Mouse (Mus musculus): ENCODE data around the gene Sel1l2. TPM values are rescaled to one million over a fixed set of nuclear protein-coding genes. Genes with fewer than 3 reads are reported as not detected.
"Not testable (repeated sequence)": the region's sequence is repeated elsewhere in the genome, so short reads cannot be mapped to it uniquely, and the experiment has no call there.

Gene Sel1l2
- polyA plus RNA-seq, 1 experiment from 2014 or later, result not detected

DNA sequence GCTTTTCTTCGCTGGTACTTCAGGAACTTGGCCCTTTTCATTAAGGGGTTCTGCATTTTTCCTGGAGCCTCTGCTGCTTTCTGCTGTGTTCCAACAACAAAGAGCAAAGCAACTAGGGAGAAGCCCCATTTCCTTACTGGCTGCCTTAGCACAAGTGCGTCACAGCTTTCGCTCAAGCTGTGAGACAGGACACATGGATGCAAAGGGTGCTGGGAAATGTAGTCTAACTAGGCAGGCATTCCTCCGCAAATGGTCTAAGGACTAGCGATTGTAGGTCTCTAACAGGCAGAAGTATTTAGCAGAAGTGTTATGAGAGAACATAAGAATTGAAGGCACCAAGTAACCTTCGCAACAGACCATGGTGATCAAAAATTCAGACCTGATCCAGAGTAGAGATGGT is 152.3 kb downstream of the Sel1l2 start:
- peak; percentile 94 for ATAC-seq
- Histone ChIP-seq H3K9ac (replicated peaks; ENCODE audit: low read depth, low read length) (no peak overlapping the region), H3K4me3 (replicated peaks; ENCODE audit: low read length) (no peak overlapping the region), H3K27me3 (replicated peaks; ENCODE audit: control insufficient read depth, insufficient read depth, low read length) (no peaks in the 10 kb centered on the region), H3K4me2 (ENCODE audit: low read length) (no peak overlapping the region; the same call in 1 of the 2 replicates), H3K4me1 (replicated peaks; ENCODE audit: control insufficient read depth, insufficient read depth, low read length) (no peaks in the 10 kb centered on the region), H3K9me3 (ENCODE audit: control insufficient read depth, low read length) (no peaks in the 10 kb centered on the region), H3K36me3 (ENCODE audit: control insufficient read depth, insufficient read depth) (no peaks in the 10 kb centered on the region), H3K27ac (ENCODE audit: low read length) (no peak overlapping the region)
- 55% methylated on average over 6 of the region's 6 CpGs for WGBS

- H3K4me2 ChIP-seq (ENCODE audit: low read length), result no peak overlapping the region
- 63% methylated on average over 1 of the region's 1 CpGs for WGBS
- no peaks in the 10 kb centered on the region for H3K36me3 ChIP-seq (ENCODE audit: control insufficient read depth, insufficient read depth)
- H3K27ac ChIP-seq (ENCODE audit: low read length), result no peak overlapping the region
- H3K27me3 ChIP-seq (replicated peaks; ENCODE audit: control insufficient read depth, insufficient read depth, low read length), result no peaks in the 10 kb centered on the region
- H3K9ac ChIP-seq (replicated peaks; ENCODE audit: low read depth, low read length), result no peak overlapping the region
- H3K9me3 ChIP-seq (ENCODE audit: control insufficient read depth, low read length), result no peaks in the 10 kb centered on the region
- no peaks in the 10 kb centered on the region for H3K4me1 ChIP-seq (replicated peaks; ENCODE audit: control insufficient read depth, insufficient read depth, low read length)
- peak; percentile 40; the same call in 1 of the 2 replicates for ATAC-seq
- no peak overlapping the region for H3K4me3 ChIP-seq (replicated peaks; ENCODE audit: low read length)
Observed at GRCm38 (mm10) chr2:140230295-140230694, 159.2 kb downstream of the Sel1l2 start.

DNA sequence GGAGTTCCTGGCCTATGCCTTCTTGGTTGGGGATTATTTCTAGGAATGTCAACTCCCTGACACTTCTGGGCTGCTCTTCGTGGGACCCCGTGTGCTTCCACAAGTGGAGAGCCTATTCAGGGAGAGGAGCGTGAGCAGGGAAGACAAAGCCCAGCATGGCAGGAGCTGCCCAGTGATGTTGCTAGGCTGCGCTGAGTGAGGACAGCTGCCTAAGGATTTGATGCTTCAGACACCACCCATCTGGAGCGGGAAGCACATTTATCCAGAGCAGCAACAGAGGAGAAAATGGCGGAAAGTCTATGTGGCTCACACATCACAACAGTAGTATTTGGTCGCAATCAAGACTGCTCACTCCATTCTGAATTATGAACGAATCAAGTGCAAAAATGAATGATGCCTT is 169.2 kb downstream of the Sel1l2 start:
- no peaks in the 10 kb centered on the region for H3K36me3 ChIP-seq (ENCODE audit: control insufficient read depth, insufficient read depth)
- no peaks in the 10 kb centered on the region for H3K4me1 ChIP-seq (replicated peaks; ENCODE audit: control insufficient read depth, insufficient read depth, low read length)
- H3K9me3 ChIP-seq (ENCODE audit: control insufficient read depth, low read length), result no peaks in the 10 kb centered on the region
- no peak overlapping the region for H3K27ac ChIP-seq (ENCODE audit: low read length)
- 55% methylated on average over 8 of the region's 8 CpGs for WGBS
- no peak overlapping the region for H3K4me2 ChIP-seq (ENCODE audit: low read length)
- no peak overlapping the region for H3K4me3 ChIP-seq (replicated peaks; ENCODE audit: low read length)
- no peak; the same call in 1 of the 2 replicates for ATAC-seq
- H3K9ac ChIP-seq (replicated peaks; ENCODE audit: low read depth, low read length), result no peak overlapping the region
- H3K27me3 ChIP-seq (replicated peaks; ENCODE audit: control insufficient read depth, insufficient read depth, low read length), result no peaks in the 10 kb centered on the region

DNA sequence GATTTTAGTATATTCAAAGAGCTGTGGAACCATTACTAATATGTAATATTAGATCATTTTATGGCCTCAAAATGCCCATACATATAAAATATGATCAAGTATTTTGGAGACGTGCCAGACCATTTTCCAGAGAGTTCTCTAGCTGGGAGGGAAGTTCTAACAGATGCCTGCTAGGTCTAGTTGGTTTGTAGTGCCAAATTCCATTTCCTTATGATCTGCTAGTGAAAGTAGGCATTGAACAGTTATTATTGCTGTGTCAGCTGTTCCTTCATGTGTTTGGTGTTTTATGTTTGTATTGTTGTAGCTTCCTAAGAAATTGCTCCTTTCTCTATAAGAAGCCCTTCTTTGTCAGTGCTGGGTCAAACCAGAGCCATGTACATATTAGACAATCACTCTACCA is 173.5 kb downstream of the Sel1l2 start:
- Histone ChIP-seq H3K4me3 (replicated peaks; ENCODE audit: low read length) (no peak overlapping the region), H3K9me3 (ENCODE audit: control insufficient read depth, low read length) (no peaks in the 10 kb centered on the region), H3K4me2 (ENCODE audit: low read length) (no peak overlapping the region), H3K4me1 (replicated peaks; ENCODE audit: control insufficient read depth, insufficient read depth, low read length) (no peaks in the 10 kb centered on the region), H3K27me3 (replicated peaks; ENCODE audit: control insufficient read depth, insufficient read depth, low read length) (no peaks in the 10 kb centered on the region), H3K9ac (replicated peaks; ENCODE audit: low read depth, low read length) (no peak overlapping the region), H3K27ac (ENCODE audit: low read length) (no peak overlapping the region), H3K36me3 (ENCODE audit: control insufficient read depth, insufficient read depth) (no peaks in the 10 kb centered on the region)
- WGBS, result 84% methylated on average over 1 of the region's 1 CpGs
- ATAC-seq, result 0 out of 2 replicates have a peak, but pooled peaks have one; percentile 51

- WGBS, result 48% methylated on average over 2 of the region's 2 CpGs
- Histone ChIP-seq H3K27me3 (replicated peaks; ENCODE audit: control insufficient read depth, insufficient read depth, low read length) (no peaks in the 10 kb centered on the region), H3K9me3 (ENCODE audit: control insufficient read depth, low read length) (no peaks in the 10 kb centered on the region), H3K4me3 (replicated peaks; ENCODE audit: low read length) (no peak overlapping the region), H3K4me1 (replicated peaks; ENCODE audit: control insufficient read depth, insufficient read depth, low read length) (no peaks in the 10 kb centered on the region), H3K27ac (ENCODE audit: low read length) (no peak overlapping the region), H3K9ac (replicated peaks; ENCODE audit: low read depth, low read length) (no peak overlapping the region), H3K36me3 (ENCODE audit: control insufficient read depth, insufficient read depth) (no peaks in the 10 kb centered on the region), H3K4me2 (ENCODE audit: low read length) (no peak overlapping the region)
- peak; percentile 72 for ATAC-seq
Observed at GRCm38 (mm10) chr2:140215415-140215814, 174.1 kb downstream of the Sel1l2 start.

DNA sequence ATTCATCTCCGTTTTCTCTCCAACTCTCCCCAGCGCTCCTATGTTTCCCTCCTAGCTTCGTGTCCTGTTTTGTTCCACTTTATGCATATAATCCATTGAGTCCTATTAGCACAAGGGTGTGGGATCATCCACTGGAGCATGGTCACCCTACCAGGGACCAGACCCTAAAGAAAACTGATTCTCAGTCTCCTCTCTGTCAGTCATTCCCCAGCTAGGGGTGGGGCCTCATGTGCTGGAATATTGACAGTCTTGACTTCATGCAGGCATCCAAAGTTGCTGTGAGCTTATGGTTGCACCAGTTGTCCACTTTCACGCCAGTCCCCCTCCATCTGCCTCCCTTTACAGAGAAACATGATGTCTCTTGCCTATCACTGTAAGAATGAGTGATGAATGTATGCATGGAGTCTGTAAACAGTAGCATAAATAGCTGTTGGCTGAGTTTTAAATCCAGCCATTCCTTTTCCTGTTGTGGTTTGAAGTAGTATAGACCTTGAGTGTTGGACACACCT is 174.9 kb downstream of the Sel1l2 start:
- no peak overlapping the region; the same call in 1 of the 2 replicates for H3K27ac ChIP-seq (ENCODE audit: low read length)

GRCm38 (mm10) chr2:140203756-140204155 is 185.8 kb downstream of the Sel1l2 start:
- peaks cover 13% of the 10 kb centered on the region for H3K36me3 ChIP-seq (ENCODE audit: control insufficient read depth, insufficient read depth)
- H3K27ac ChIP-seq (ENCODE audit: low read length), result no peak overlapping the region
- no peaks in the 10 kb centered on the region for H3K9me3 ChIP-seq (ENCODE audit: control insufficient read depth, low read length)
- no peak for ATAC-seq
- H3K9ac ChIP-seq (replicated peaks; ENCODE audit: low read depth, low read length), result no peak overlapping the region
- no peaks in the 10 kb centered on the region for H3K4me1 ChIP-seq (replicated peaks; ENCODE audit: control insufficient read depth, insufficient read depth, low read length)
- no peaks in the 10 kb centered on the region for H3K27me3 ChIP-seq (replicated peaks; ENCODE audit: control insufficient read depth, insufficient read depth, low read length)
- H3K4me2 ChIP-seq (ENCODE audit: low read length), result no peak overlapping the region
- no peak overlapping the region for H3K4me3 ChIP-seq (replicated peaks; ENCODE audit: low read length)
- 95% methylated on average over 7 of the region's 7 CpGs for WGBS

More for the DNA sequence above, 174.9 kb downstream of the Sel1l2 start:
- Histone ChIP-seq H3K9me3 (ENCODE audit: control insufficient read depth, low read length) (no peaks in the 10 kb centered on the region), H3K4me3 (replicated peaks; ENCODE audit: low read length) (no peak overlapping the region), H3K27me3 (replicated peaks; ENCODE audit: control insufficient read depth, insufficient read depth, low read length) (no peaks in the 10 kb centered on the region), H3K9ac (replicated peaks; ENCODE audit: low read depth, low read length) (no peak overlapping the region), H3K36me3 (ENCODE audit: control insufficient read depth, insufficient read depth) (no peaks in the 10 kb centered on the region), H3K4me1 (replicated peaks; ENCODE audit: control insufficient read depth, insufficient read depth, low read length) (no peaks in the 10 kb centered on the region), H3K4me2 (ENCODE audit: low read length) (no peak overlapping the region)
- ATAC-seq, result peak; percentile 60
- 86% methylated on average over 4 of the region's 4 CpGs for WGBS

- WGBS, result 83% methylated on average over 5 of the region's 5 CpGs
- no peaks in the 10 kb centered on the region for H3K4me1 ChIP-seq (replicated peaks; ENCODE audit: control insufficient read depth, insufficient read depth, low read length)
- ATAC-seq, result no peak
- no peaks in the 10 kb centered on the region for H3K27me3 ChIP-seq (replicated peaks; ENCODE audit: control insufficient read depth, insufficient read depth, low read length)
- H3K9ac ChIP-seq (replicated peaks; ENCODE audit: low read depth, low read length), result no peak overlapping the region
- no peak overlapping the region for H3K4me3 ChIP-seq (replicated peaks; ENCODE audit: low read length)
- no peaks in the 10 kb centered on the region for H3K9me3 ChIP-seq (ENCODE audit: control insufficient read depth, low read length)
- no peak overlapping the region for H3K4me2 ChIP-seq (ENCODE audit: low read length)
- peaks cover 13% of the 10 kb centered on the region for H3K36me3 ChIP-seq (ENCODE audit: control insufficient read depth, insufficient read depth)
- no peak overlapping the region for H3K27ac ChIP-seq (ENCODE audit: low read length)
Observed at GRCm38 (mm10) chr2:140202573-140202972, 186.9 kb downstream of the Sel1l2 start.

- Histone ChIP-seq H3K9ac (replicated peaks; ENCODE audit: low read depth, low read length) (no peak overlapping the region), H3K27ac (ENCODE audit: low read length) (no peak overlapping the region), H3K4me2 (ENCODE audit: low read length) (no peak overlapping the region), H3K36me3 (ENCODE audit: control insufficient read depth, insufficient read depth) (peaks cover 13% of the 10 kb centered on the region), H3K4me1 (replicated peaks; ENCODE audit: control insufficient read depth, insufficient read depth, low read length) (no peaks in the 10 kb centered on the region), H3K27me3 (replicated peaks; ENCODE audit: control insufficient read depth, insufficient read depth, low read length) (no peaks in the 10 kb centered on the region), H3K9me3 (ENCODE audit: control insufficient read depth, low read length) (no peaks in the 10 kb centered on the region), H3K4me3 (replicated peaks; ENCODE audit: low read length) (no peak overlapping the region)
- no peak for ATAC-seq
- 87% methylated on average over 2 of the region's 2 CpGs for WGBS
Observed at GRCm38 (mm10) chr2:140200713-140201112, 188.8 kb downstream of the Sel1l2 start.

- H3K27me3 ChIP-seq (replicated peaks; ENCODE audit: control insufficient read depth, insufficient read depth, low read length); H3K27ac ChIP-seq (ENCODE audit: low read length); H3K4me3 ChIP-seq (replicated peaks; ENCODE audit: low read length); H3K4me2 ChIP-seq (ENCODE audit: low read length); H3K9ac ChIP-seq (replicated peaks; ENCODE audit: low read depth, low read length); H3K4me1 ChIP-seq (replicated peaks; ENCODE audit: control insufficient read depth, insufficient read depth, low read length); ATAC-seq; H3K9me3 ChIP-seq (ENCODE audit: control insufficient read depth, low read length): not testable (repeated sequence)
- H3K36me3 ChIP-seq (ENCODE audit: control insufficient read depth, insufficient read depth), result peaks cover 17% of the 10 kb centered on the region; the same call in 1 of the 2 replicates
- 82% methylated on average over 3 of the region's 3 CpGs for WGBS
Observed at GRCm38 (mm10) chr2:140185685-140186210, 203.8 kb downstream of the Sel1l2 start.

All from forebrain, embryonic 16.5 days (tissue).